Mouse (Mus musculus) retina, embryonic 14.5 days (tissue): ENCODE results near the gene Hjurp.

Experiments
- DNase-seq: peaks from one replicate; pipeline ENCODE4 v3.0.0-alpha.2; 2015; ENCODE audit warnings: low spot score

Gene Hjurp

DNA sequence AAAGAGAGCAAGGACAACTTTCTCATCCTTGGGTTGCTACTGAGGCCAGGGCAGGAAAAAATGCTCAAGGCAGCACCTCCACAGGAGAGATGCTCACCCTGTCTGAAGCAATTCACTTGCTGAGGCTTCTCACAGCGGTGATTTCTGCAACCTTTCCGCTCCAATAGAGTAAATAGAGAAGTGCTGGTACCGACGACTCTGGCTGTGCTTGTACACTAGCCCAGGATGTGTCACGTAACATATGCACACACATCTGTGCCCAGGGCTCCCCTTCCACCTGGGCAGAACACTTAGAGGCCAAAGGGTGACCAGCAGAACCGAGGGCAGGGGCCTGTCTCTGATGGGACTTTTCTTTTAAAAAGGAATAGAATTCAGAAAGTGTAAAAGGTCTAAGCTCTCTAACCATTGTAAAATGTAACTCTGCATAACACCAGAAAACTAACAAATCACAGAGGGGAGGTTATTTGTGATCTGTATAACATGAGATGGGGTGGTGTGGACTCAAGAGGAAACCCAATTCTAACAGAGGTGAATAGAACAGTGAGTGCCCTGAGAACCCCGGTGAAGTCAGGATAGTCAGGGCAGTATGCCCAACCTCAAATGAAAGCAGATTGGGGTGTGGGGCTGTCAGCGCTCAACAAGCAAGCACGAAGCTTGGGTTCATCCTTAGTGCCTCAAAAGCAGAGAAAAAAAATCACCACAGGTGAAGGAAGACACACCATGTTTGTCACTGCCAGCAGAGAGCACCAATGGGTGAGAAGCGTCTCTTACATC lies 16.6 kb downstream of the Hjurp start:
- DNase-seq, result no peak

DNA sequence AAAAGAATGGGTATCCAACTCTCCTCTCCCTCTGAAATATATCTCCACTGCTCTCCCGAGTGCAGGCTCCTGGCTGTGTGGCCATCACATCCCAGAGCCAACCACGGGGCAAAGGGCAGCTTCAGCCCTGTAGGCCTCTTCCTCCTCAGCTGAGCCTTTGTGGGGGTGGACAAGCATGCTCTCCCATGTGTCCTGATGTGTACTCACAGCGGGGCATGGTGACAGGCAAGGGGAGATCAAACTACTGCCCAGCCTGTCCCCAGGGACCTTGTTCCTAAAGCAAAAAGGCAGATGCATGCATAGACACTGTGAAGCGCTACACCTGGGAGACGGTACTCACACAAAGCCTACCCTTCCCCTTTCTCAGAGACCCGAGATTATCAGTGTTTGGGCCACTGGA lies 17.3 kb downstream of the Hjurp start:
- DNase-seq, result peak; percentile 31

DNA sequence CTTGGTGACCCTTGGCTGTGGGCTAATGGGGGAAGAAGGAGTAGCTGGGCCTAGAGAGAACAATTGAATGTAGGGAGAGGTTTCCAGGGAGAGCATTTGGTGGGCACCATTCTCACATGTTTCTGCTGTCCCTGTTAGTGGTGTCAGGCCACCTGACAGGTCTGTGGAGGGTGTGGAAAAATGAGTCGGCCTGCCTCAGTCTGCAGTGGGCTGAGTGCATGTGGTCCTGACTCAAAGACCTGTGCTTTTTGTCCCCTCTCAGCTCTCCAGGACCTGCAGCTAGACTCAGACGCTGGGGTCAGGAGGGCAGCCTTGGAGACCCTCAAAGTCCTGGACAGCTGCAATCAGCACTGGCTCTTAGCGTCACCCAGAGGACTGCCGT lies 17.8 kb downstream of the Hjurp start:
- no peak for DNase-seq

DNA sequence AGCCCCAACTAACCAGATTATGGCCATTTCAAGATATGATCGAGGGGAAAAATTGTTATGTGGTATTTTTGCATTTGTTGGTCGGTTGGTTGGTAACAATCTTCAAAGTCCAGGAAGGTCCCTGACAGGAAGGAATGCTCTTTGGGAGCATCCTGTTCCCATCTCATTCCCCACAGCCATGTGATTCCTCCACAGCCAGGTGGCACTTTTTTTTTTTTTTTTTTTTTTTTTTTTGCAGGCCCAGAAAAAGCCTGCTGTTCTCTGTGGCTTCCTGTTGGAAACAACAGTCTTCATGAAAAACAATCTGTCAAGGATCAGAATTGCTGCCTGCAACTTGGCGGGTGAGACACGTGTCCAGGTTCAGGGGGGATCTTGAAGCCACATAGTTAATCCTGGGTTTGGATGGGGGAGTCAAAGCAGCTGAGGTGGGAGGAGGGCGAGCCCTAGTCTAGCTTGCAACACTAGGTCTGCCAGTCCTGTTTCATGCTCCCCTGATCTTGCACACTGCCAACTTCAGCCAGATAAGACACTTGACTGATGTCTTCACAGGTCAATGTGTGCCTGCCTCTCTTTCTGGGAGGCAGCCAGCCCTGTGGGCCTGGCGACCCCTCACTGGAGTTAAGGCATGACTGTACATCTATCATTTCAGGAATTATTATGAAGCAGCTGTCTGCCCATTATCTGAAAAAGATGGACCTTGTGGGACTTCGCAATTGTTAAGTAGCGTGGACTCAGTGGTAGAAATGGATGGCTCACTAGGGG lies 18.4 kb downstream of the Hjurp start:
- DNase-seq, result no peak

DNA sequence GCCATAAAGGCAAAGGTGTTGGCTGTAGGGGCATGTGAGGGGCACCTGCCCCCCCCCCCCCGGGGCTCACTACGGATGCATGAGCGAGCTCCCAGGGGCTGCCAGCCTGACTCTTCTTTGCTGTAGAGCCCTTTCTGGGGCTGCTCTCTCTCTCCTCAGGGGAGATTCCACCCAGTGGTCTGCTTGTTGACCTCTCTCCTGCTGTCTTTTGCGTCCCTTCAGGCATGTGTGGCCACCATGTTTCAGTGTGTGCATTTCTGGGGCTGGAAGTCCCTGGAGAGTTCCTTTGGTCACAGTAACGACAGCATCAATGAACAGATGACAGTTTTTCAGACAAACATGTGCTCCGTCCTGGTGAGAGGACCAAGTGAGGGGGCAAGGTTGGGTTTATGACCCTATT lies 19.1 kb downstream of the Hjurp start:
- DNase-seq, result peak; percentile 30

DNA sequence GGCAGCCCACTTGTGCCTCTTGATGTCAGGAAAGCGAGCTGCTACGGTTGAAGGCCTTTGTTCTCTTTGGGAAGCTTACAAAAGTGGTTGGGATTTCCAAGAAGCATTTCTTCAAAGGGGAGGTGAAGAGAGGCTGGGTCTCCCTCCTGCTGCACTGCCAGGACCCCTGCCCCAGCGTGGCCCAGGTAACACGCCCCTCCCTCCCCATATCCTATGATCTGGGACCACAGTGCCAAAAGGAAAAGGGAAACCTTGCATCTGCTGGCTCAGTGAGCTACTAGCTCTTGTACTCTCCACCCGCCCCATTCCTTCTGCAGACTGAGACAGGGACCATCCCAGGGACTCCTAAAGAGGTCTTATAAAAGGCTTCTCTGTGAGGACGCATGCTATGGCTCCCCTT lies 19.8 kb downstream of the Hjurp start:
- DNase-seq, result no peak

DNA sequence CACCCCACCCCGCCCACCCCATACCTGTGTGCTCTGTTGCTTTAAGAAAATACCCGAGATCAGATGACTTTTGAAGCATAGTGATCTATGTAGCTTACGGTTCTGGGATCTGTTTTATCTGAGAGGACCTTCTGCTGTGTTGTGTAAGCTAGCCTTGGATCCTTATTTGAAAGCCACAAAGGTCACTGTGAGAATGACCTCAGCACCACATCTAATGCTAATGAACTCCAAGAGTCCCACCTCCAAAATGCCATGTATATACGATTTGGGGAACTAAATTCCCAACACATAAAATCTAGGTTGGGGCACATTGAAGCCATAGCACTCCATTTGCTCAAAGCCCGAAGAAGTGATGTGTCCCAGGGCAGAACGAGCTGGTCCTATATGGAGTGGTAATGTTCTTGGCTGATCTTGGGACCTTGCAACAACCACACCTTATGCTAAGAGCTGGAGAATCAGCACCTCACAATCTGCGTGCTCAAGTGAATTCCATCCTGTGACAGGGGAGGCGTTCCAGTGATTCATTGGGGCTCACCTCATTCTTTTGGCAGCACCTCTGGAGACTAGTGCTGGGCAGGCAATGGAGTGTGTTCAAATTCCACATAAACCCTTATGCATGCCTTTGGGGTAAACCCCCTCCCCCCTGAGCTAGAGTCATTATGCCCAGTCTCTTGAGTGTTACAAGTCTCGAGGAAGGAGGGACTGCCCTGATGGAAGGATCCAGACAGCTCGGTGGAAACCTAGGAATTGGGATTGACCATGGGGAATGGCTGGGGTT lies 20.4 kb downstream of the Hjurp start:
- DNase-seq, result no peak

DNA sequence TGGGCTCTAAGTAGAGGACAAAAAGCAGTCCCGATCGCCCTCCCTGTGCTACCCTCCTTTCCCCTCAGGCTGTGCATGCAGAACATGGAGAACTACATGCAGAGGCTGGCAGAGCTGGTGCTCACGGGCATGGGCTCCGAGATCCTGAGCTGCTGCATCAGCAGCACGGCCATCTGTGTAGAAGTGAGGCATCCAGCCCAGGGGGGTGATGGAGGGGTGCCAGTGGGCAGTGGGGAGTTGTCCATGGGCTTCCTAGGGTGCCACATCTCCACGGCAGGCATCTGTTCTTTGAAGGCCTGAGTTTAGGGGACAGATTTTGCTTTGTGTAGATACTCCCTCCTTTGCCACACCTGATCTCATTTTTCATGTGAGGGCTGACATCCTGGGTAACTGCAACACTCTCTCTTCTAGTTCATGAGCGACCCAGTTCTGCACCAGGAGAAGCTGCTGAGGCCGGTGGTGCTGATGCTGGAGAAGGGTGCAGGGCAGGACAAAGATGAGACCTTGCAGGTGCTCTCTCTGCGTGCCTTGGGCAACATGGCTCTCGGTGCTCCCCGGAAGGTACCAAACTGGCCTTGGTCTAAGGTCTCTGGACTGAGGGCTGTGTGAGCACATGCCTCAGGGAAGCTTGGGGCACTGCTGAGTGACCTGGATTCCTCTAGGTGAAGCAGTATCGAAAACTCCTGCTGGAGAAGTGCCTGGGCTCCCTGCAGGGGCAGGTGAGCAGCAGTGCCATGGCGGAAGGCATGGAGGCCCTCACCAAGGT lies 21.3 kb downstream of the Hjurp start:
- no peak for DNase-seq

DNA sequence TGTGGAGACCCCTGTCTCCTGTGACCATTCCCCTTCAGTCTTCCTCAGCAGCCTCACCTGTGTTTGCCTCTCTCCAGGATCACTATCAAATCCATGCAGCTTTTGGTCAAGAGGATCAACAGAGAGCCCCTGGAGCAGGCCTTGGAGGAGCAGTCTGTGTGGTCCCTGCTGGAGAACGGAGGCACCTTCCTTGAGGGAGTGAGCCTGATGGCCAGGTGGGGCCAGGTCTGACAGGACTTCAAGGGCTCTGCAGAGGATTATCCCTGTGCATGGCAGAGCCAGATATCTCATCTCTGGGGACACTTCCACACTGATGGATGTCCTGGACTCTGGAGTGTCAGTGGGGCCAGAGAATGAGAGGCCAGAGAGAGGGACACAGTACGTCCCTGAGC lies 22.0 kb downstream of the Hjurp start:
- no peak for DNase-seq

DNA sequence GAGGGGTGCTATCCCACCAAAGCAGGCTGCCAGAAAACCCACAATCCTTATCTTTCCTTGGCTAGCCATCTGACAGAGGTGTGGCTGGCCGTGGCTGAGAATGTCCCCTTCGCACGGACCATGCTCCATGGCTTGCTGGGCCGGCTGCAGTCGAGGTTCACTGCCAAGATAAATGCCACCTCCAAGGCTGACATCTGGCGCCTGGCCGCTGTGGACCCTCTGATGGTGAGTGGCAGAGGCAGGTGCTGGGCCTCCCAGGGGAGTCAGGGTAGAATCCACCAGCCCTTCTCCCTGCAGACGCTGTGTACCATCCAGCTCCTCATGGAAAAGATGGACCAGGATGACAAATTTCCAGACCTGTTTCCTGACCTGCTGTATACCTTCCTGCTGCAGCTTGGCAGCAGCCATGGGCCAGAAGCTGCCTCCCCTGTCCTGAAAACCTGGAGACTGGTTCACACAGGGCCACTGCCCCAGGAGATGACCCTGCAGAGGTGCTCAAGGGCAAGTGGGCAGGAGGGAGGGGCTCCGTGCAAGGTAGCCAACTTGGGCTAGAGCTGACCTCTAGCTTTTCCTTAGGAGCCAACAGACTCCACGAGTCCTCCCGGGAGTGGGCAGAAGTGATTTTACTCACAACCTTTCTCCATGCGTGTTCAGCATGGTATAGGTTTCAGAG lies 22.5 kb downstream of the Hjurp start:
- no peak for DNase-seq

DNA sequence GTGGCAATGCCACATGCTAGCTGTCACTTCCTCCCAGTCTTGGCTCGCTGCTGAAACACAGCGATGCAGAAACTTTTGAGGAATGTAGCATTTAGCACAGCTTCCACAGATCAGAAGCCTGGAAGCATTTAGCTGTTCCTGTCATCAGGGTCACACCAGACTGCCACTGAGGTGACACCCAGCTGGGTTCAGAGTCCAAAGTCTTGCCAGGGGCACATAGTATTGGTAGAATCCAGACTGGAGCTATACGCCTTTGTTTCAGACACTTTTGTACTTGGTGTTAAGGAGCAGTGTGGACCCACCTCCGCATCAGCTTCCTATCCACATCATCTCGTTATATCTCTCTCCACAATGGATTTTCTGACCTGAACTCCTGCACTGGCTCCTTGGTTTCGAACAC lies 23.9 kb downstream of the Hjurp start:
- DNase-seq, result no peak

DNA sequence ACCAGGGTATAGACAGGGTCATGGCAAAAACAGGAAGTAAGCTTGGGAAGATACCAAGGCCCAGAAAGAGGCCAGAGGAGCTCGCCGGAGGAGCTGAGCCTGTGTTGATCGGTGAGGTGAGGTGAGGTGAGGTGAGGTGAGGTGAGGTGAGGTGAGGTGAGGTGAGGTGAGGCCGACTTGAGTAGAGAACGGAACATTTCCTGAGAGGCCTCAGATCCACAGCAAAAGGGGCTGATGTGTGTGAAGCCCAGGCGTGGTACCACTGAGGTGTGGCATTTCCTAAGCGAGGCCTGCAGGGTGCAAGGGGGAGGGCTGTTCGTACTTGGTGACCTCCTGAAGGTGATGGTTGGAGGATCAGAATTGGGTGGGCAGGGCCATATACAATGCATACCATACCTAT lies 24.3 kb downstream of the Hjurp start:
- DNase-seq, result no peak

DNA sequence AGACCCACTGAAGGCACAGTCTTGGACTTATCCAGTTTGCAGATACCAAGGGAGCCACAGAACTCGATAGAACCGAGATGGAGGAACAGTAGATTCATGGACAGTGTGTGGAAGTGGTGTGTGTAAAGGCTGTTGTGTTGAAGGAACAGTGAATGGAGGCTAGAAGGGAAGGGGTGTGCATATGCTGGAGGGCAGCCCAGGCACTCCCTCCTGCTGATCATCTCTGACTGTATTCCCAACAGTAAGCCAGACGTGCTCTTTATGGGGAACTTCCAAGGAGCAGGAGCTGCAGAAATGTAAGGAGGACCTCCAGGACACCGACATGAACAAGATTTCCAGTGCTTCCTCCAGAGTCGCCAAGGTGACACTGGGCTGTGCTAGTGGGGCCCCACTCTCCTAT lies 27.4 kb downstream of the Hjurp start:
- no peak for DNase-seq

DNA sequence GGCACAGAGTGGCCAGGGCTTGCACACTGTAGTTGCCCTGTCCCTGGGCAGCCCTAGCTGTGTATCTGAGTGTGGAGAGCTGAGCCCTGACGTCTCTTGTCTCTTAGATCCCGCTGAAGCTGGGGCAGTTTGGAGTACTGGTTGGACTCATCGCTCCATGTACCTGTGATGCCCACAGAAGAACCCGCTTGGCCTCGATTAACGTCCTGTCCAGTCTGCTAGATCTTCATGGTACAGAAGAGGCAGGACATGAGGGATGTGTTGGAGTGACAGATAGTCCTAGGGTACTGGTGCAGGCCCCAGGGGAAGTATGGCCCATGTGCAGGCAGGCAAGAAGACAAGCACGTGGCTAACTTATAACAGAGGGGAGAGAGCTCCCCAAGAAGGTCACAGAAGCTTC lies 27.8 kb downstream of the Hjurp start:
- DNase-seq, result no peak

DNA sequence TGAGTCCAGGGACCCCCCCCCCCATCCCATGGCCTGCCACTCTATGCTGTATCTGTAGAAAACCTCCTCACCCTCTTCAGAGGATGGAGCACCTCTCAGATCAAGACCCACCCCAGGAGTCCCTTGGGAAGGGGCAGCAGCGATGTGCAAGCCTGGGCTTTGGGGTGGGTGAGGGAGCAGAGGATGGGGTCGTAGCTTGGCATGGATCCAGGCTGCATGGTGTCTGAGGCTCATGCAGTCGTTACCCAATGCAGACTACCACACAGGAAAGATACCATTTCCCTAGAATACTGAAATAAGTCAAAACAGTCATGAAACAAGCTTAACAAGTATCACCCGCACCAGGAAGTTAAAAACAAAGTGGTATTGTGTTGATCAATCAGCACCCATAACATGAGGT lies 28.8 kb downstream of the Hjurp start:
- DNase-seq, result no peak

DNA sequence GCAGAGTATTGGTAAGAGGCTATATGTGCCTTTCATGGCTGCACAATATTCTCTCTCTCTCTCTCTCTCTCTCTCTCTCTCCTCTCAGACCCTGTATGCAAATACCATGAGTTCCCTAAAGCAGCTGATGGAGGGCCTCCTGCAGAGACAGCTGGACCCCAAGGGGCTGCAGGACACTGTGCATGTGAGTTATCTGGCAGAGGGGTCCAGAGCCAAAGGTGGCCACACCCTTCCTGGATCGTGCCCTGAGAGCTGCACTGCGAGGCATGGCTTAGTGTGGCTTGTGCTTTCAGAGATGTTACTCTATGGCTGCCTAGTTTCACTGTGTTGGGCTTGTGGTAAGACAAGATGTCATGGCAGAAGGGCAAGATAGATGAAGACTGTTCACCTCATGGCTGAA lies 29.8 kb downstream of the Hjurp start:
- no peak for DNase-seq

DNA sequence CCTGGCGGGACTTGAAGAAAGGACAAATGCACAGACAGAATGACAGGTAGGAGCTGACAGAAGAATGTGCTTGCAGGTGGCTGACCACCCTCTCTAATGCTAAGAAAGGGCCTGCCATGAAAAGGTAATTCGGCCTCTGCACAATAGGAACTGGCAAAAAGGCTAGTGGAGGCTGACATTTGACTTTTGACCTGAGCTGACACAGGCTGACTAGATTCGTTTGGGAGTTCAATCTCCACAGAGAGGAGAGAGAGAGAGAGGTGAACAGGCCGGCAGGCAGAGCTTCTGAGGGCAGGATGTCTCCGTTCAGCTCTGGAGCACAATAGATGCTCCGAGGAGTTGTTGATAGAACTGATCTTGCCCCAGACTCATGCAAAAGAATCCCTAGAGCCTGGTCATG lies 31.0 kb downstream of the Hjurp start:
- no peak for DNase-seq

DNA sequence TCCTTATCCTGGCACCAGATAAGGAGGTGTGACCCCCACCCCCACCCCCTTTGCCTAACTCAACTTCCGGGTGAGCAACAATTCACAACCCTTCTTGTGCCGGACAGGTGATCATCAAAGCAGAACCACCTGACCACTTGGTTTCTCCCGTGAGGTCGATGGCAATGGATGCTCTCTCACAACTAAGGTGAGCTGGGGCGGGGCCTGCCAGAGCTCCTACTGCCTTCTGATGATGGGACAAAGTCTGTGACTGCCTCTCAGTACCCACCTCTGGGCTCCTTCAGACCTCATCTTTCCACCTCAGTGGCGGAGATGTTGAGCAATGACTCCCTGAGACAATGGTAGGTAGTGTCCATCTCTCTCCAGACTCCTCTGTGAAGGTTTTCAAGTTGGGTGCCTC lies 31.6 kb downstream of the Hjurp start:
- no peak for DNase-seq

DNA sequence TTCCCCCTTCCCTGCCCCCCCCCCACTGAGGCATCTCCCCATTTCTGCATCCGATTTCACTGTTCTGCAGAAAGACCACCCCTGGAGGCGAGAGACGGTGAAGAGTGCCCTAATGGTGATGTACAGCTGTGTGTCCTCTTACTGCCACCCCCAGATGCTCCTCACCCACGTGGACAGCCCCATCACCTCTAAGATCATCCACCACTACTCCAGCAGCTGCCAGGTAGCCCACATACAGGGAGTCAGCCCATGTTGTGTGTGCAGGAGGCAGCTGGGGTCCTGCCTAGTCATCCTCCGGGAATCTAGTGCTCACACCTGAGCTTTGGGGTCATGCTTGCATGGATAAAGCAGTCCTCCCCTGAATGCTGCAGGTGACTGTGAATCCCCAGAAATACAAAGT lies 33.6 kb downstream of the Hjurp start:
- no peak for DNase-seq

DNA sequence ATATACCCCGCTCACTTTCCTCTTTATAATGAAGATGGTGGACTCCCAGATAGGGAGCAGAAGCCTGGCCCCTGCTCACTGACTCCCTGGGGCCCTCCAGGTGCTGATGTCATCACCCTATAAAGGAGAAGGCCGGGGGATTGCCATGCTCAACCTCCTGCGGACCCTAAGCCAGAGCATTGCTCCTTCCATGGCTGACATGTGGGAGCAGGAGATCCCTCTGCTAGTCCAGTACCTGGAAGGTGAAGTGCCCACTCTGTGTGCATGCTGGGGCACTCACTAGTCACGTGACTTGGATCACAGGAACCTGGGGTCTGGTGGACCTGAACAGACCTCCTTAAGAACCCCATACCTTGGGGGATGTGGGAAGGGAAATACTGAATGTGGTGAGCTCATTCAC lies 36.9 kb downstream of the Hjurp start:
- no peak for DNase-seq

DNA sequence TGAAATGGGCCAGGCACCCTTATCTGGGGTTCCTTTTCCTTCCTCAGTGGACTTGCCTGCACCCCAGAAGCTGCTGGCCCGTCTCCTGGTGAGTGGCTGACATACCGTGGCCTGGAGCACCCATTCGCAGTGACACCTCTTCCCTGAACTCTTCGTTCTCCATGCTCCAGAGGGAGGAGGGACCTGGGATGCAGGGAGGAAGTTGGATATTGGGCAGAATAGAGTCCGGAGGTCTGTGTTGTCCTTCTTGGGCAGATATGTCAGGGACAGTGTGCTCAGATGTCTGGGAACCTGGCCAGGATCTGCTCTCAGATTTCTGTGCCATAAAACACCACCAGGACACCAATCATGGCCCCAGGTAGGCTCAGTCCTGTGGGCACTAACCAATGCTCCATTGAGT lies 37.4 kb downstream of the Hjurp start:
- DNase-seq, result no peak

DNA sequence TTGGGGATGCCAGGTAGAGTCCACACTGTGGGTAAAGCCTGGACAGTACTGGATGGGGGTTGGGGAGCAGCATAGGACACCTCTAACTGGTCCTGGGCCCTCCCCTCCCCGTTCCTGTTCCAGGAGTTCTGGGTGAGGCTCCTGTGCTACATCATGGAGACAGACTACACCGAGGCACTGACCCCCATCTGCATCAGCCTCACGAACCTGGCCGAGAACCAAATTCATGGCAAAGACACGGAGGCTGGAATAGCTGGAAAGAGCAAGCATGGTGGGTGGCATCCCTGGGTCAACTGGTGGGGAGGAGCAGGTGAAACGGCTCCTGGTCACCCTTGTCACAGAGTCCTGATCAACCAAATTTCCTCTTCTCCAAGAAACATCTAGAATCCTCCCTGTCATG lies 38.7 kb downstream of the Hjurp start:
- DNase-seq, result no peak
